Mouse (Mus musculus) hindbrain, embryonic 13.5 days (tissue): ENCODE data around the gene Bex4. TPM values are rescaled to one million over a fixed set of nuclear protein-coding genes. Genes with fewer than 3 reads are reported as not detected.
"Not testable (repeated sequence)": the region's sequence is repeated elsewhere in the genome, so short reads cannot be mapped to it uniquely, and the experiment has no call there.

ENCODE experiments used
- ATAC-seq: fragments of 200-750 bp; cut with Nextera tagmentation; 2 replicates; pipeline ENCODE4 v1.8.0; 2017; ENCODE audit warnings: moderate TSS enrichment; ENCODE audit not compliant: low FRiP score
- H3K27ac ChIP-seq: fragments of 300-500 bp; sonication (generic); 2 replicates; pipeline ENCODE4 v1.5.1; 2015; ENCODE audit warnings: inconsistent platforms, mild to moderate bottlenecking, moderate library complexity
- H3K27me3 ChIP-seq: fragments of 300-500 bp; sonication (generic); 2 replicates; pipeline ENCODE4 v1.6.1; 2015; ENCODE audit warnings: mild to moderate bottlenecking, inconsistent platforms
- H3K36me3 ChIP-seq: fragments of 300-500 bp; sonication (generic); 2 replicates; pipeline ENCODE4 v1.6.1; 2015; ENCODE audit warnings: mild to moderate bottlenecking, inconsistent platforms
- H3K4me1 ChIP-seq: fragments of 300-500 bp; sonication (generic); replicated peaks from 2 replicates; pipeline ENCODE4 v1.6.1; 2015; ENCODE audit warnings: inconsistent platforms
- H3K4me2 ChIP-seq: fragments of 300-500 bp; sonication (generic); 2 replicates; pipeline ENCODE4 v1.6.1; 2015; ENCODE audit warnings: inconsistent platforms, mild to moderate bottlenecking, moderate library complexity
- H3K4me3 ChIP-seq: fragments of 300-500 bp; sonication (generic); 2 replicates; pipeline ENCODE4 v1.5.1; 2015; ENCODE audit warnings: mild to moderate bottlenecking, inconsistent platforms
- H3K9ac ChIP-seq: fragments of 300-500 bp; sonication (generic); 2 replicates; pipeline ENCODE4 v1.6.1; 2015; ENCODE audit warnings: mild to moderate bottlenecking, inconsistent platforms
- H3K9me3 ChIP-seq: fragments of 300-500 bp; sonication (generic); 2 replicates; pipeline ENCODE4 v1.6.1; 2016; ENCODE audit warnings: inconsistent platforms
- WGBS: fragments of 180-500 bp; shearing (Covaris S2); methylation state at CpG from one replicate; pipeline ENCODE4 v1.1.7; 2015; 5-methylcytosine and 5-hydroxymethylcytosine counted together
- polyA plus RNA-seq: library from polyadenylated mRNA; unstranded; fragments of >200 nt; fragmentation: Nextera tagmentation; extraction: Ambion mirVana; gene quantifications from 2 replicates; pipeline ENCODE4 v1.2.1, GENCODE M21; 2015

The Bex4 gene
- polyA plus RNA-seq, result 107 and 114 TPM in 2 replicates

DNA sequence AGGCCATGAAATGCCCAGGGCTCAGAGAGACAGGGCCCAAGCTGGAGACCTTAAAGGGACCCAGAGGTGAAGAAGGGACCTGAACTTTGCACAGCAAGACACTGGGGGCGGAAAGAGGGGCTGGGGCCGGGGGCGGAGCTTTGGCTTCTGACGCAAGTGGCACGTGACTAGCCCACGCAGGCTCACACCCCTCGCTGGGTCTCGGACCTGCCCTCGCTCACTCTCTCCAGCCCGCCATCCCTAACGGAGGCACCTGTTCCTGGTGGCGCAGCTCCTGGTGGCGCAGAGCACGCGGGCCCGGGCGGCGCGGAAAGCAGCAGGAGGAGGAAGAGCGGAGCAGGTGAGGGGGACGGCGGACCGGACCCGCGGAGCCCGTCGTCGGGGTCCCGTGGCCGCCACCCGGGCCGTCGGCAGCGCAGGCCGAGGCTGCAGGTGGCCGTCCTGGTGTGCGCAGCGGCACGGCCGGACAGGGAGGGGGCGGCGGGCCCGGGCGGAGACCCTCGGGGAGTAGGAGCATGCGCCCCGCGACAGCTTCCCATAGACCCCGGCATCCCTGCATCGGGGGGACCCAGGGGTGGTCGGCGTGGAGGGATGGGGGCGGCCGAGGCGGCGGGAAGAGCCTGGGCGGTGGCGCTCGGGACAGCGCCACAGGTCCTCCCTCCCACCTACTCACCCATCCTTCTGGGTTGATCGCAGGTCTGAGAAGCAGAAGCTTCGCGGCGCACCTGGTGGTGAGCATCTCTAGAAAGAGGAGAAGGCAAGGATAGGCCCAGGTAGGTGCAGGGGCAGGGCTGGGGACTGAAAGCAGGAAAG is at the start of gene Bex4:
Gene Bex4 (plus strand): TSS at position 170 of the 813 bp plus-strand sequence.
- Histone ChIP-seq H3K4me2 (peak within 1 kb of the TSS; percentile 54), H3K9ac (peak within 1 kb of the TSS; percentile 62), H3K4me3 (peak within 1 kb of the TSS; percentile 41)
- not testable (repeated sequence) for H3K9me3 ChIP-seq, H3K4me1 ChIP-seq, H3K27me3 ChIP-seq, H3K36me3 ChIP-seq, H3K27ac ChIP-seq
- peak; percentile 95 for ATAC-seq
- no CpG with 5 or more reads among the region's 64 CpGs for WGBS

DNA sequence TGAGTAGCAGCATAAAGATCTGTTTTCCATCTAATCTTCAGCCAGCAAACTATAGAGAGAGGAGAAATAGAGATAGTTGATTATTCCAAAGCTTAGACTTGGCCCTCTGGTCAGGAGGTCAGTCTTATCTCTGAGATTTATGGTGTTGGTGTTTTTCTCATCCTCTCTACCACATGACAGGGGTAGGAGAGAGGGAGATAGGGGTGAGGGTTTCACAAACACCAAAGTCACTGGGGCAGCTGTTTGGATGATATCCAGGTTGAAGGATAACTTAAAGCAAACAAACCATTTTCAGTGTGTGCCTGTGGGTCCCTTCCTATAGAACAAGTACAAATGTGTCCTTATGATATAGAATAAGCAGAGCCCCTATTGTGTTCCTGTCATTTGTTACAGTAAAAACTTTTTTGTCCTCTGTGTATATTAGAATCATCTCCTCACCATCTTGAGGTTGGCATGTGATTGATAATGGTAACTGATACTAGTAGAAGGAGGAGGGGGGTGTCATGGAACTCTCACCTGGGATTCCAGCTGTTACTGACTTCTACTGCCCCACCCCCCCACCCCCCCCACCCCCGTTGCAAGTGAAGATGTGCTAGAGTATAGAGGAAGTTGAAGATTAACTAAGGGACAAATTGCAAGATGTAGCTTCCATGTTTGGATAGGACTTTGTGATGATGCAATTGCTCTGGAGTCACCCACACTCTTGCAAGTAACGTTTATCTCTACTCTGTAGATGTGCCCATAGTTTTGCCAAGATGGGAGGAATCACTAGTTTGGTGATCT is 46.1 kb upstream of the Bex4 start:
- H3K4me3 ChIP-seq, result no peak overlapping the region
- H3K4me1 ChIP-seq, result no peaks in the 10 kb centered on the region
- no peak for ATAC-seq
- H3K9ac ChIP-seq, result no peak overlapping the region
- H3K27ac ChIP-seq, result no peak overlapping the region
- H3K27me3 ChIP-seq, result 0 out of 2 replicates have a peak, but pooled peaks cover 2% of the 10 kb centered on the region
- WGBS, result 37% methylated on average over 2 of the region's 2 CpGs
- H3K4me2 ChIP-seq, result no peak overlapping the region
- no peaks in the 10 kb centered on the region for H3K9me3 ChIP-seq
- no peaks in the 10 kb centered on the region for H3K36me3 ChIP-seq

GRCm38 (mm10) chrX:136094421-136094820 is 44.4 kb upstream of the Bex4 start:
- no peak overlapping the region for H3K4me3 ChIP-seq
- 0 out of 2 replicates have a peak, but pooled peaks cover 2% of the 10 kb centered on the region for H3K27me3 ChIP-seq
- no peaks in the 10 kb centered on the region for H3K9me3 ChIP-seq
- 40% methylated on average over 2 of the region's 2 CpGs for WGBS
- H3K9ac ChIP-seq, result no peak overlapping the region
- H3K4me2 ChIP-seq, result no peak overlapping the region
- ATAC-seq, result no peak
- H3K36me3 ChIP-seq, result no peaks in the 10 kb centered on the region
- 0 out of 2 replicates have a peak overlapping the region, but pooled peaks have one; percentile 40 for H3K27ac ChIP-seq
- H3K4me1 ChIP-seq, result no peaks in the 10 kb centered on the region

DNA sequence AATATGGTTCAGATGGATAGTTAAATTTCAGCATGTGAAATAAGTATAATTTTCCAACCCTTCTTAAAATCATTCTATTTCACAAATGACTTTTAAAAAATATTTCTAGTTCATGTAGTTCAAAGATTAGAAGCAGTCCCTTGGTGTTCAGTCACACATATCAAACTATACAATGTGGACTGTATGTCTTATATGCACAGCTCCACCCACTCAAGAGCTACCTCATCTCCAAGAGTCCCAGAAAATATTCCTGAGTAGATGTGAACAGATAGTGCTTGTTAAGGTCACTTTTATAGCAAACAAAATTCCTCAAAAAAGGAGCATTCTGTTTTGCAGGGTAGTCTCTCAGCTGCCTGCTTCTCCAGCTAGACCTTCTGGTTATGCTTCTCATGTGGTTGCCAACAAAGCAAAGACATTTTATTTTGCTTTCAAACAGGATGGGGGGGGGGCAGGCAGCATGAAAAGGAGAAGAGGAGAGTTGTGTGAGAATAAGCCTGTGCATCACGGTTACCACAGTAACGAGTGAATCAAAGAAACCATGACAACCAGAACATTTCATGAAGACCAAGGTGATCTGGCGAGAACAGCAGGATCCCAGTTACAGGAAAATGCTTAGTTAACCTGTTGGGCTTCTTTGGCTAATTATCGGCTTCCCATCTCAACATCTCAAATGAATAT is 34.6 kb upstream of the Bex4 start:
- Histone ChIP-seq H3K36me3 (no peaks in the 10 kb centered on the region), H3K4me3 (no peak overlapping the region), H3K27ac (no peak overlapping the region), H3K9me3 (no peaks in the 10 kb centered on the region), H3K4me2 (no peak overlapping the region), H3K27me3 (peaks cover 4% of the 10 kb centered on the region; the same call in 1 of the 2 replicates), H3K9ac (no peak overlapping the region), H3K4me1 (no peaks in the 10 kb centered on the region)
- 56% methylated on average over 4 of the region's 4 CpGs for WGBS
- ATAC-seq, result 0 out of 2 replicates have a peak, but pooled peaks have one; percentile 72

GRCm38 (mm10) chrX:136104724-136105088 is 34.1 kb upstream of the Bex4 start:
- H3K36me3 ChIP-seq, result no peaks in the 10 kb centered on the region
- no peak overlapping the region for H3K4me2 ChIP-seq
- no peaks in the 10 kb centered on the region for H3K4me1 ChIP-seq
- H3K27ac ChIP-seq, result no peak overlapping the region
- H3K4me3 ChIP-seq, result no peak overlapping the region
- no peaks in the 10 kb centered on the region for H3K9me3 ChIP-seq
- WGBS, result 51% methylated on average over 3 of the region's 3 CpGs
- no peak overlapping the region for H3K9ac ChIP-seq
- peak; percentile 28; the same call in 1 of the 2 replicates for ATAC-seq
- H3K27me3 ChIP-seq, result peaks cover 8% of the 10 kb centered on the region; the same call in 1 of the 2 replicates

DNA sequence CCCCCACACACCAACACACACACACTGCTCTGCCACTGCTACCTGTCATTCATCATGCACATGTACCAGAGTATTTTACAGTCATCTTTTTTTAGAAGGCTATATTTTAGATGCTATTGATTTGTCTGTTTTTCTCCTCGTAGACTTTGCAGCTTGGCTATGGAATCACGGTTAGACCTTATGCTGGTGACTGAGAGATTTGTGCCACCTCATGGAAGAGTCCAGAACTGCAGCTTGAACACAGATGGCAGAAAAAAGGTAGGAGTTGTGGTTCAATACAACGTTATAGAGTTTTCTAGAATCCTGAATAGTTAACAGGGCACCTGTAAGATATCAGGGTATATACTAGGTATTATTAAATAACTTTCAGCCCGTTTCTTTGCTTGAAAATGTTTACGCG is 30.9 kb upstream of the Bex4 start:
- no peak for ATAC-seq
- H3K4me3 ChIP-seq, result no peak overlapping the region
- peaks cover 21% of the 10 kb centered on the region for H3K27me3 ChIP-seq
- no peaks in the 10 kb centered on the region for H3K9me3 ChIP-seq
- WGBS, result 39% methylated on average over 6 of the region's 6 CpGs
- no peak overlapping the region for H3K4me2 ChIP-seq
- H3K27ac ChIP-seq, result no peak overlapping the region
- no peaks in the 10 kb centered on the region for H3K4me1 ChIP-seq
- H3K36me3 ChIP-seq, result no peaks in the 10 kb centered on the region
- no peak overlapping the region for H3K9ac ChIP-seq

- no peaks in the 10 kb centered on the region for H3K9me3 ChIP-seq
- ATAC-seq, result no peak
- H3K9ac ChIP-seq, result no peak overlapping the region
- H3K4me2 ChIP-seq, result peak overlapping the region; percentile 51
- H3K36me3 ChIP-seq, result no peaks in the 10 kb centered on the region
- WGBS, result 50% methylated on average over 4 of the region's 4 CpGs
- peak overlapping the region; percentile 45 for H3K4me3 ChIP-seq
- no peak overlapping the region for H3K27ac ChIP-seq
- H3K27me3 ChIP-seq, result peaks cover 26% of the 10 kb centered on the region
- H3K4me1 ChIP-seq, result no peaks in the 10 kb centered on the region
Observed at GRCm38 (mm10) chrX:136115015-136115414, 23.8 kb upstream of the Bex4 start.

DNA sequence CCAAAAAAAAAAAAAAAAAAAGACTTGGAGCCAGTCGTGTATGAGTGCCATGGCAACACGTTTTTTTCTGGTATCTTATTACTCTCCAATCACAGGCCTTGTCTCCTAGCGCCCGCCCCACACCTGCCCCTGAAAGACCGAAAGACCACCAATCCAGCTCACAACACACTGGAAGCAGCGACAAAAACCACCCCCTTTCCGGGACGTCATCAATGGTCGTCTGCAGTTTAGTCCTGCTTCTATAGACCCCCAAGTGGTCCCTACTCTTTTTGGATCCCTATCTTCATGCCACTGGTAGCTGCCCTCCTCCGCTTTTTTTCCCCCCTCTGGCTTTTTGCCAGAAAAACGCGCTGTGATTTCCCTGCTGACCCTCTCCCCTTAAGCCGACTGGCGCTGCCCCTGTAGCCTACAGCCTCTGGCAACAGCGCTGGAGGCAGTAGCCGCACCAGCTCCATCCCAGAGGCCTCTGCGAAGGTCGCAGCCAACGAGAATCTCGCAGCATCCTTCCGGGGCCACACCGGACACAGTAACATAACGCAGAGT is 23.3 kb upstream of the Bex4 start:
- H3K9ac ChIP-seq, result peak overlapping the region; percentile 62; the same call in 1 of the 2 replicates
- WGBS, result 21% methylated on average over 23 of the region's 23 CpGs
- no peaks in the 10 kb centered on the region for H3K9me3 ChIP-seq
- peak overlapping the region; percentile 45 for H3K4me3 ChIP-seq
- H3K4me2 ChIP-seq, result peak overlapping the region; percentile 51
- peaks cover 26% of the 10 kb centered on the region for H3K27me3 ChIP-seq
- peak; percentile 99 for ATAC-seq
- H3K36me3 ChIP-seq, result no peaks in the 10 kb centered on the region
- no peaks in the 10 kb centered on the region for H3K4me1 ChIP-seq
- H3K27ac ChIP-seq, result peak overlapping the region; percentile 91

DNA sequence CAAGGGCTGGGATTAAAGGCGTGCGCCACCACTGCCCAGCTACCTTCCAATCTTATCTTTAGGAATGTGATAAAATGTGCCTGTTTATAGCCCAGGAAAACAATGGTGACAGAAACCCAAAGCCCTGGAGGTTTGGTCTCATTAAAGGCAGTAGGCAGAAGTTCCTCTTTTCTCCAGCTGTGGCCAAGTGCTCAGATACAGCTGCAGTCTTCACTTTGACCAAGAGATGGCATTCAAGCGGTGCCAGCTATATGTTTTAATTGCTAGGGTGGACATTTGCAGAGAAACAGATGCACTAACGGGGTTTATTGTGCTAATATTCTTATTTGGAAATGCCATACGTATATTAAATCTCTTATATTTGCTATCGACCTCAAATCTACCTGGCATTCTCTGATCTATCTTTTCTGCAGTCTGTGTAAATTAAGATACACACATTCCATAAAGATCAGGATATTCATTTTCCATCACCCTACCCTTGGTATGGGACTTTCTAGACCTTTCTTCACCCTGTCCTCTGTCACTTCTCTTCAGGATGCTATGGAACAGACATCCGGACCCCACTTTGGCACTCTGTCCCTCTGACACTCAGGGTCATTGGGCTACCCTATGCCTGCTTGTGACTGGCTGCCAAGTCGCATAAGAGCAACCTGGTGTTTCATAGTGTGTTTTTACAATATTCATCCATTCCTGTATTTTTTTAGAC is 11.6 kb upstream of the Bex4 start:
- no peak overlapping the region for H3K27ac ChIP-seq
- no peaks in the 10 kb centered on the region for H3K36me3 ChIP-seq
- H3K9ac ChIP-seq, result no peak overlapping the region
- H3K4me3 ChIP-seq, result no peak overlapping the region
- 61% methylated on average over 8 of the region's 8 CpGs for WGBS
- H3K4me2 ChIP-seq, result no peak overlapping the region
- ATAC-seq, result no peak
- no peaks in the 10 kb centered on the region for H3K9me3 ChIP-seq
- H3K4me1 ChIP-seq, result no peaks in the 10 kb centered on the region
- H3K27me3 ChIP-seq, result no peaks in the 10 kb centered on the region; the same call in 1 of the 2 replicates

GRCm38 (mm10) chrX:136127744-136128064 is 11.1 kb upstream of the Bex4 start:
- WGBS, result 20% methylated on average over 5 of the region's 5 CpGs
- Histone ChIP-seq H3K27me3 (no peaks in the 10 kb centered on the region; the same call in 1 of the 2 replicates), H3K27ac (no peak overlapping the region), H3K9me3 (no peaks in the 10 kb centered on the region), H3K4me2 (no peak overlapping the region), H3K4me1 (no peaks in the 10 kb centered on the region), H3K4me3 (no peak overlapping the region), H3K36me3 (no peaks in the 10 kb centered on the region), H3K9ac (no peak overlapping the region)
- ATAC-seq, result no peak

- no peak overlapping the region for H3K4me3 ChIP-seq
- no peak overlapping the region for H3K4me2 ChIP-seq
- no peaks in the 10 kb centered on the region for H3K4me1 ChIP-seq
- H3K9me3 ChIP-seq, result no peaks in the 10 kb centered on the region
- H3K27ac ChIP-seq, result no peak overlapping the region
- 90% methylated on average over 4 of the region's 4 CpGs for WGBS
- no peaks in the 10 kb centered on the region for H3K36me3 ChIP-seq
- ATAC-seq, result no peak
- no peak overlapping the region for H3K9ac ChIP-seq
- no peaks in the 10 kb centered on the region for H3K27me3 ChIP-seq
Observed at GRCm38 (mm10) chrX:136135559-136135958, 3.2 kb upstream of the Bex4 start.
